In genomic region chr15:100641226-100641810, GRCm38 (mm10) we compare ENCODE assay signal across 28 mouse cellular contexts. TPM values are rescaled to one million over a fixed set of nuclear protein-coding genes. Genes with fewer than 3 reads are reported as not detected.
DNase-seq lines count a peak whose midpoint lies in the region; ATAC-seq and TF ChIP-seq lines count a peak whose summit lies in the region.
"Had no signal": no experiment of that assay in that cellular context is flagged by ENCODE, and none has a peak within 500 bp of the region (broad histone marks: within the 10 kb centered on the region; RNA-seq: fewer than 3 reads in every experiment).

No protein-coding gene starts in this region.

- intact Hi-C loops in heart, postnatal 25 days (cut with DNase I) = no loop called here
- intact Hi-C loops in heart, postnatal 10 days (cut with DNase I) = no loop called here

- ATAC-seq in heart, postnatal 0 days (ENCODE audit: insufficient read depth, low read depth) = peak; percentile 25; the same call in 1 of the 2 replicates
- ATAC-seq in kidney, embryonic 15.5 days (replicated peaks; ENCODE audit: low FRiP score) = no peak
- ATAC-seq: forebrain, embryonic 15.5 days; inflammation-experienced regulatory T-cells, adult 6 months; liver, postnatal 0 days; lung, postnatal 0 days had no signal

- no peak for TF ChIP-seq CTCF in heart, postnatal 0 days (IDR thresholded peaks at IDR 0.05; ENCODE audit: low read depth)

- H3K36me3 ChIP-seq in heart, postnatal 0 days (replicated peaks; ENCODE audit: control insufficient read depth, insufficient read depth, low read length) = no peaks in the 10 kb centered on the region
- H3K36me3 ChIP-seq in kidney, embryonic 15.5 days = no peaks in the 10 kb centered on the region
- H3K36me3 ChIP-seq: forebrain, embryonic 15.5 days; neural tube, embryonic 15.5 days; stomach, embryonic 15.5 days had no signal

- H3K4me1 ChIP-seq in heart, postnatal 0 days (ENCODE audit: control insufficient read depth, insufficient read depth) = peaks cover 16% of the 10 kb centered on the region; the same call in 1 of the 2 replicates
- H3K4me1 ChIP-seq in kidney, embryonic 15.5 days = peaks cover 36% of the 10 kb centered on the region

- H3K4me3 ChIP-seq in heart, postnatal 0 days (ENCODE audit: low read depth, low read length) = no peak overlapping the region
- no peak overlapping the region for H3K4me3 ChIP-seq in kidney, embryonic 15.5 days (replicated peaks)
- H3K4me3 ChIP-seq: forebrain, embryonic 15.5 days; left cerebral cortex, adult 2 months; neural tube, embryonic 15.5 days; stomach, embryonic 15.5 days had no signal

- H3K4me2 ChIP-seq in heart, postnatal 0 days (ENCODE audit: low read depth, low read length) = peak overlapping the region; percentile 39
- no peak overlapping the region for H3K4me2 ChIP-seq in kidney, embryonic 15.5 days
- H3K4me2 ChIP-seq: forebrain, embryonic 15.5 days; hindbrain, embryonic 14.5 days; neural tube, embryonic 15.5 days; stomach, embryonic 15.5 days had no signal

- H3K27ac ChIP-seq in heart, postnatal 0 days (ENCODE audit: low read depth) = no peak overlapping the region; the same call in 1 of the 2 replicates
- H3K27ac ChIP-seq in kidney, embryonic 15.5 days = no peak overlapping the region
- H3K27ac ChIP-seq: forebrain, embryonic 15.5 days; hindbrain, embryonic 14.5 days; kidney, postnatal 0 days; left cerebral cortex, adult 2 months; macrophage; neural tube, embryonic 15.5 days; stomach, embryonic 15.5 days had no signal

- no peaks in the 10 kb centered on the region for H3K9me3 ChIP-seq in heart, postnatal 0 days (replicated peaks; ENCODE audit: control insufficient read depth, low read length)
- no peaks in the 10 kb centered on the region for H3K9me3 ChIP-seq in kidney, embryonic 15.5 days (replicated peaks)
- H3K9me3 ChIP-seq: forebrain, embryonic 15.5 days; neural tube, embryonic 15.5 days; stomach, embryonic 15.5 days had no signal

- TF ChIP-seq EP300 in heart, postnatal 0 days (IDR thresholded peaks at IDR 0.05; ENCODE audit: low read depth) = no peak

- H3K27me3 ChIP-seq in heart, postnatal 0 days (ENCODE audit: control insufficient read depth, insufficient read depth, low read length) = peaks cover 9% of the 10 kb centered on the region
- peaks cover 8% of the 10 kb centered on the region for H3K27me3 ChIP-seq in kidney, embryonic 15.5 days

- DNase-seq in heart, adult 11 months = peak; percentile 92
- no peak for DNase-seq in heart, postnatal 25 days (ENCODE audit: low spot score)
- no peak for DNase-seq in heart, postnatal 0 days (ENCODE audit: low spot score)
- DNase-seq in heart, postnatal 10 days = no peak
- peak; percentile 36 to 71 for DNase-seq in kidney, postnatal 25 days
- DNase-seq in fat pad, adult 2 months (ENCODE audit: extremely low read depth, low read depth, low spot score) = peak; percentile 87
- no peak for DNase-seq in spleen, postnatal 14 days (ENCODE audit: low spot score in 2 of 2)
- DNase-seq: adrenal gland, postnatal 14 days; cerebellum, adult 8-10 months; gastrocnemius, postnatal 10 days; heart, postnatal 14 days; layer of hippocampus, adult 9-11 months; liver; liver, postnatal 0 days; right cerebral cortex, adult 18-20 months; right cerebral cortex, postnatal 4 days; thymus, adult 18-20 months; thymus, postnatal 36 days had no signal

- 50% methylated on average over 15 of the region's 16 CpGs for WGBS in heart, postnatal 0 days
- 77% methylated on average over 16 of the region's 16 CpGs for WGBS in kidney, embryonic 15.5 days

- no peak overlapping the region for H3K9ac ChIP-seq in heart, postnatal 0 days (replicated peaks; ENCODE audit: low read depth, low read length)
- no peak overlapping the region for H3K9ac ChIP-seq in kidney, embryonic 15.5 days
- H3K9ac ChIP-seq: forebrain, embryonic 15.5 days; hindbrain, embryonic 14.5 days; liver, postnatal 0 days; neural tube, embryonic 15.5 days; stomach, embryonic 15.5 days had no signal

RNA-seq across cellular contexts. Expression of gene Smagp, which starts 4.6 kb away (rescaled TPM):
- 10 to 100 TPM; 13.7 to 15.5 TPM for total RNA-seq in heart, postnatal 25 days (2021)
- total RNA-seq in heart, postnatal 0 days (2014; rRNA removed; ENCODE audit: low replicate concordance) = 20.5 and 27.6 TPM in 2 replicates
- polyA plus RNA-seq in heart, postnatal 0 days (2015; fragmentation: Nextera tagmentation; extraction: Ambion mirVana) = 15.9 and 19.0 TPM in 2 replicates
- total RNA-seq in heart, postnatal 10 days (2021) = 10 to 100 TPM; 20.5 to 25.8 TPM
- polyA plus RNA-seq in kidney, embryonic 15.5 days (2015; fragmentation: Nextera tagmentation; extraction: Ambion mirVana) = 30.0 and 33.1 TPM in 2 replicates

RNA-seq across cellular contexts. Expression of gene Dazap2, which starts 26.2 kb away (rescaled TPM):
- total RNA-seq in heart, postnatal 25 days (2021) = 100 to 1,000 TPM; 145 to 156 TPM
- total RNA-seq in heart, postnatal 0 days (2014; rRNA removed; ENCODE audit: low replicate concordance) = 234 and 284 TPM in 2 replicates
- 213 and 214 TPM in 2 replicates for polyA plus RNA-seq in heart, postnatal 0 days (2015; fragmentation: Nextera tagmentation; extraction: Ambion mirVana)
- total RNA-seq in heart, postnatal 10 days (2021) = 100 to 1,000 TPM; 176 to 183 TPM
- polyA plus RNA-seq in kidney, embryonic 15.5 days (2015; fragmentation: Nextera tagmentation; extraction: Ambion mirVana) = 237 and 241 TPM in 2 replicates

RNA-seq across cellular contexts. Expression of gene Bin2, which starts 28.0 kb away (rescaled TPM):
- total RNA-seq in heart, postnatal 25 days (2021) = 1 to 10 TPM; 1.2 to 1.7 TPM
- total RNA-seq in heart, postnatal 0 days (2014; rRNA removed; ENCODE audit: low replicate concordance) = 0.42 TPM in 1 of 2 replicates, not detected in the other
- polyA plus RNA-seq in heart, postnatal 0 days (2015; fragmentation: Nextera tagmentation; extraction: Ambion mirVana) = 0.56 and 0.68 TPM in 2 replicates
- 1 to 10 TPM; 1.4 to 2.2 TPM for total RNA-seq in heart, postnatal 10 days (2021)
- 2.6 and 3.2 TPM in 2 replicates for polyA plus RNA-seq in kidney, embryonic 15.5 days (2015; fragmentation: Nextera tagmentation; extraction: Ambion mirVana)

RNA-seq across cellular contexts. Expression of gene Pou6f1, which starts 41.5 kb away (rescaled TPM):
- 10 to 100 TPM; 10.5 to 10.9 TPM for total RNA-seq in heart, postnatal 25 days (2021)
- total RNA-seq in heart, postnatal 0 days (2014; rRNA removed; ENCODE audit: low replicate concordance) = 6.0 and 18.8 TPM in 2 replicates
- polyA plus RNA-seq in heart, postnatal 0 days (2015; fragmentation: Nextera tagmentation; extraction: Ambion mirVana) = 3.2 and 5.2 TPM in 2 replicates
- 10 to 100 TPM; 20.9 to 21.6 TPM for total RNA-seq in heart, postnatal 10 days (2021)
- polyA plus RNA-seq in kidney, embryonic 15.5 days (2015; fragmentation: Nextera tagmentation; extraction: Ambion mirVana) = 8.4 and 9.1 TPM in 2 replicates

RNA-seq across cellular contexts. Expression of gene Cela1, which starts 46.4 kb away (rescaled TPM):
- under 1 TPM; 0.42 to 0.52 TPM for total RNA-seq in heart, postnatal 25 days (2021)
- total RNA-seq in heart, postnatal 0 days (2014; rRNA removed; ENCODE audit: low replicate concordance) = 0.85 TPM in 1 of 2 replicates, not detected in the other
- polyA plus RNA-seq in heart, postnatal 0 days (2015; fragmentation: Nextera tagmentation; extraction: Ambion mirVana) = 1.6 and 1.8 TPM in 2 replicates
- total RNA-seq in heart, postnatal 10 days (2021) = 1 to 10 TPM in 1 of 2 experiments, under 1 TPM in 1; 0.53 to 1.1 TPM
- 16.5 and 18.3 TPM in 2 replicates for polyA plus RNA-seq in kidney, embryonic 15.5 days (2015; fragmentation: Nextera tagmentation; extraction: Ambion mirVana)

Comparison
In these comparisons a context has a peak if more than half of its experiments do, and no peak if none do; other contexts are left out.
1. DNase-seq: peak in heart, adult 11 months (single experiment), kidney, postnatal 25 days (2 of 2) and fat pad, adult 2 months (single experiment); none in heart, postnatal 25 days (single experiment), heart, postnatal 0 days (single experiment), heart, postnatal 10 days (0 of 2) and spleen, postnatal 14 days (0 of 2).